ENCODE assay signal across 13 mouse cellular contexts in genomic region chr11:96991501-96991900, GRCm38 (mm10). TPM values are rescaled to one million over a fixed set of nuclear protein-coding genes. Genes with fewer than 3 reads are reported as not detected.
"Had no signal": no experiment of that assay in that cellular context is flagged by ENCODE, and none has a peak within 500 bp of the region (broad histone marks: within the 10 kb centered on the region; RNA-seq: fewer than 3 reads in every experiment).

No protein-coding gene starts in this region.

- H3K4me2 ChIP-seq: kidney, embryonic 15.5 days; liver, embryonic 11.5 days; liver, embryonic 15.5 days; midbrain, embryonic 12.5 days; neural tube, embryonic 15.5 days had no signal

- H3K9me3 ChIP-seq: kidney, embryonic 15.5 days; limb, embryonic 10.5 days; liver, embryonic 15.5 days; midbrain, embryonic 12.5 days; neural tube, embryonic 15.5 days had no signal

- H3K9ac ChIP-seq: kidney, embryonic 15.5 days; liver, embryonic 15.5 days; midbrain, embryonic 12.5 days; neural tube, embryonic 15.5 days had no signal

- H3K36me3 ChIP-seq: kidney, embryonic 15.5 days; limb, embryonic 10.5 days; liver, embryonic 15.5 days; midbrain, embryonic 12.5 days; neural tube, embryonic 15.5 days had no signal

- DNase-seq: kidney, adult 2 months; kidney, postnatal 14 days; right cerebral cortex, adult 18-20 months; right cerebral cortex, postnatal 25 days; thymus, postnatal 36 days had no signal

- H3K4me3 ChIP-seq: kidney, embryonic 15.5 days; left cerebral cortex, adult 2 months; limb, embryonic 10.5 days; liver, embryonic 15.5 days; midbrain, embryonic 12.5 days; neural tube, embryonic 15.5 days had no signal

- H3K27ac ChIP-seq: left cerebral cortex, adult 2 months; limb, embryonic 10.5 days; liver, embryonic 15.5 days; macrophage; midbrain, embryonic 12.5 days; neural tube, embryonic 15.5 days had no signal

RNA-seq across cellular contexts. Expression of gene Sp6, which starts 21.7 kb away (rescaled TPM):
- polyA plus RNA-seq: liver, embryonic 11.5 days; macrophage had no signal
